Mouse (Mus musculus) retina, embryonic 14.5 days (tissue): ENCODE results near the gene Fem1a.
A peak's percentile ranks its signal among the peaks of the same experiment; 100 is the strongest.

Experiments used
- DNase-seq: peaks from one replicate; pipeline ENCODE4 v3.0.0-alpha.2; 2015; ENCODE audit warnings: low spot score

Fem1a gene

GRCm38 (mm10) chr17:56279481-56280155 is 23.0 kb downstream of the Fem1a start:
- no peak for DNase-seq

- DNase-seq = no peak
Observed at GRCm38 (mm10) chr17:56281193-56281592, 24.6 kb downstream of the Fem1a start.

DNA sequence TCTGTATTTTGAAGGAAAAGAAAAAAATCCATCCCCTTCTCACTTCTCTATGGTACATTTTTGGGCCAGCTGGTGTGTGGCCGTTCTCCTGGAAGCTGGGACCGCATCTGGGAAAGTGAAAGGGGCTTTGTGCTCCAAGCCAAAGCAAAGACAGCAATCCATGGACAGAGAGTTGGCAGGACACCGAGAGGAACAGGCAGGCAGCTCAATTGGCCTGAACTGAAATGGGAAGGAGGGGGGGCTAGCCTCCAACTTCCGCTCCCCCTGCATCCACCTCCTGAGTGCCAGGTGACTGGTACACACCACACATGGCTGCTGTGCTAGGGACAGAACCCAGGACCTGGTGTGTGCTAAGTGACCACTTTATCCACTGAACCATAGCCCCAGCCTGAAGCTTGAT is 26.2 kb downstream of the Fem1a start:
- DNase-seq = no peak

- DNase-seq = no peak
Observed at GRCm38 (mm10) chr17:56283316-56283715, 26.7 kb downstream of the Fem1a start.

DNA sequence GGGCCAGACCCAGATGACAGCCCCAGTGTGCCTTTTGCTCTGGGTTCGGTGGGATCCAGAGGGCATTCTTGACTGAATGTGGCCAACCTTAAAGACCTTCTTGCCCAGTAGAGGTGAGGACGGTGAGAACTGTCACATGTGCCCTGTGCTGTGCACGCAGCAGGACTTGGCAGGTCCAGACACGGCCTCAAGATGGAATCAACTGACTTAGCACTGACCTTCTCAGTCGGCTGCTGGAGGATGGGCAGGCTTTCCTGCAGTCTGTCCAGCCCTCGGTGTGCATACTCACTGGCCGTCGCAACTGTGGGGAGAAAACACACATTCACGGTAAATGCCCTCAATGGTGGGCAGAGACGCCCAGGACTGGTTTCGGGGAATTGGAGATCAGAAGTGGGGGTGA is 29.4 kb downstream of the Fem1a start:
- no peak for DNase-seq

- no peak for DNase-seq
Observed at GRCm38 (mm10) chr17:56287830-56288229, 31.2 kb downstream of the Fem1a start.

DNA sequence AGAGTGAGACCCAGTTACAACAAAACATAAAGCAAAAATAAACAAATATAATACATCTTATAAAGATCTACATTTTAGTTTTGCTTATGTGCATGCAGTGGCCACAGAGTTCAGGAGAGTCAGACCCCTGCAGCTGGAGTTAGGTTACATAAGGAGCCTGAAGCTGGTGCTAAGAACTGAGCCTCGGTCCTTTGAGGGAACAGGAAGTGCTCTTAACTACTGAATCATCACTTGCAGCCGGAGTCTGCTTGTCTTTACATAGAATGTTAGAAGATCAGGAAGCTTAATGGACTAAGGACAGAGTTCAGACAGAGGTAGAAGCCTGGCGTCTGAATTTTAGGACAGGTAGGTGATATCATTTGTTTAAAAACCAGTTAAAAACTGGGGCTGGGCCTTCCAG is 32.3 kb downstream of the Fem1a start:
- no peak for DNase-seq

DNA sequence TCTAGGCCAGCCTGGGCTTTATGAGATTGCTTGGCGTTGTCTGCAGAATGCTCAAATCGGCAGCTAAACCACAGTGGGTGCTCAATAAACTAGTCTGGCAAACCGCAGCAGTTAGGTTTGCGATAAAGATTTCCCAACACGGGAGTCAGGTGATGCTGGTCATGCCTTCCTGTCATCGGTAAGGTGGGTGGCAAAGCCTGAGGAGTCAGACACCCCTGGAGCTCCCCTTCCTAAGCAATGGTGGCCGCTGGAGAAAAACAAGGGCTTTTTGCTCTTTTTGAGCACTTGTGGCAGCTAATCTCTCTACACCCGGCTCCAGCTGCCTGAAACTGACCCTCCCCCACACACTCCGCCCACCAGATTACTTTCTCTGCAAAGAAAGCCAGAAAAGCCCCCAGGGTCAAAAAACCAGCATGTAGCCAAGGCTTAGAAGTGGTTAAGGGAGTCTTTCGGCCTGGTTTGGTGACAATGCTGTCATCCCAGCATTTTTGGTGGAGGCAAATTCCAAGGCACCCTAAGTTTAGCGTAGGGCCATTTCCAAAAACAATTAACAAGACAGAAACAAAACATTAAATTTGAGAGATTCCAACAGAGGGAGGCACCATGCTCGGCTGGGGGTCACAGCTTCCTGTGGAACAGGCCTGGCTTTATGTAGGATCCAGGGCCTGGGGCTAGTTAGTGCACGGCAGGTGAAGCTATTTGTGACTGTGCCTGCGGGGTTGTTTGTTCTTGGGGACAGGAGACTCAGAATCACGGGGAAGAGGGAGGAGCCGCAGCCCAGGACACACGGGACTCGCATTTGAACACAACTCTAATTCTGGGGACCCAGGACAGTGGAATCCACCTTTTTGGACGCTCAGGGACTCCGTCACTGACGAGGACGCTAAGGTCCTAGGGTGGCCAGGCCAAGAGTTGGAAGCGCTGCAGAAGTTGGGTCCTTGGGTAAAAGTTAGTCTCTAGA is 33.0 kb downstream of the Fem1a start:
- DNase-seq = peak; percentile 43

DNA sequence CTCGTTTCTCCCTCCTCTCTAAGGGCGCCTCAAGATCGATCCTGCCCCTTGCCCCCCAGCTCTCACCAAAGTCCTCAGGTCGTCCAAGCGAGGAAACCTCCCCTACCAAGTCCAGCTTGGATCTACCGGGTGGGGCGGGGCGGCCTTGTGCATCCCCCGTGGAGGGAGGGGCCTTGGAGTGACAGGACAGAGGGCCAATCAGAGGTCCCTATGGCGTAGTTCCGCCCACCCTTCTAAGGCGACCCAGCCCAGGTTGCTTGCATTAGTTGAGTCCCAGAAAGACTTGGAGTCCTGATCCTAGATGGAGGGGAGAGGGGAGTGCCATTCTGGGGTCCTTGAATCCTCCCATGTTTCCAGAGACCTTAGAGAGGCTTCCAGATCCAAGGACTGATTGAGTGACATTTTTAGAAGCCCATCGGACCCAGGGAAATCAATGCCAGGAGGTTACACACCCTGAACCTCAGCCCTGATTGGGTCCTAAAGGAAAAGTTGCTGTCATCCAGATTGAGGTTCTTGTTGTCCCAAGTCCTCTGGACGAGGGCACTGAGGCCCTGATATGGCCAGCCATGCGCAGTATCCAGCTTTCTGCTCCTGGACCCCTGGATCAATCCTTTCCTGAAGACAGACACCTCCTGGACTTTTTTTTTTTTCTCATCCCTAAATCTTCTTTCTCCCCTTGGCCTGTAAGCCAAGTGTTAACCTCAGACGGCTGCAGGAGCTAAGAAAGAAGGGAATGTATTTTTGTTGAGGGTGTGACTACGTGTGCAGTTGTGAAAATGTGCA is 34.0 kb downstream of the Fem1a start:
- DNase-seq = peak; percentile 91

DNA sequence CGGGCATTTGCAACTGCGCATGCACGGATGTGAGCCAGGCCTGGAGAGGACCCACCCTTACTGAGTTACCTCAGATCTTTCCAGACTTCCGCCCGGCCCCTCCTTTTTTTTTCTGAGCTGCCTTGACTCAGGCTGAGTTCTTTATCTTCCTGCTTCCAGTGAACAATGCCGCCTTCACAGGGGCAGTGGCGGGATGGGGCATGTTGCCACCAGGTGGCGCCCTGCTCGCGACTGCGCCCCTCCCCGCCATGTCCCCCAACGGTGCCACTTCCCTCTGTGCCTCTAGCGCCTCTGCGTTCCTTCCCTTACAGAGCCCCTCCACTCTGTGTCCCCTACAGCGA is 34.5 kb downstream of the Fem1a start:
- DNase-seq = peak; percentile 92

DNA sequence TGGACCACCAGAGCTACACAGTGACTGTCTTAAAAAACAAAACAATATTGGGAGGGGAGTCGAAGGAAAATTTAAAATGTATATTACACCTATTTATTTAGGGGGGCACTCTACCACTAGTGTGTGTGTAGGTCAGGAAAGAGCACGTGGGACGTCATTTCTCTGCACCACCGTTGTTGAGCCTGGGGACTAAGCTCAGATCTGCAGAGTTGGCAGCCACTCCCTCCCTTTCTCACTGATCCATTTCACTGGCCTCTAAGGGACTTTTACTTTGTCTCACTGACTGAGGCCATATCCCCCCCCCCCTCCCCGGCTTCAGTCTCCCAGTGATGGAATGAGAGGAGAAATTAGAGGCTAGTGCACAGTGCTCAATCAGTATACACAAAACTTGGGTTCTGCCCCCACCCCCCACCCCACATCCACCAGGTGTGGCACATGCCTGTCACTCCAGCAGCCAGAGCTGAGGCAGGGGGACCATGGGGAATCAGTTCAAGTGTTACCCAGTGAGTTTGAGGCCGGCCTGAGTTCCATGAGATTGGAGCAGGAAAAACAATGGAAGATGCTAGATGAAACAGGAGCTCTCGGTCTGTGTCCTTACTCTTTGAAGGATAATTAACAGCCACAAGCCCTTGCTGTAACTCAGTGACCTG is 35.3 kb downstream of the Fem1a start:
- no peak for DNase-seq

GRCm38 (mm10) chr17:56292531-56293222 is 36.1 kb downstream of the Fem1a start, which contains the start of gene Plin3:
Plin3 (minus strand) TSS chr17:56292873.
- no peak for DNase-seq

GRCm38 (mm10) chr17:56293291-56293690 is 36.7 kb downstream of the Fem1a start:
- DNase-seq = no peak

DNA sequence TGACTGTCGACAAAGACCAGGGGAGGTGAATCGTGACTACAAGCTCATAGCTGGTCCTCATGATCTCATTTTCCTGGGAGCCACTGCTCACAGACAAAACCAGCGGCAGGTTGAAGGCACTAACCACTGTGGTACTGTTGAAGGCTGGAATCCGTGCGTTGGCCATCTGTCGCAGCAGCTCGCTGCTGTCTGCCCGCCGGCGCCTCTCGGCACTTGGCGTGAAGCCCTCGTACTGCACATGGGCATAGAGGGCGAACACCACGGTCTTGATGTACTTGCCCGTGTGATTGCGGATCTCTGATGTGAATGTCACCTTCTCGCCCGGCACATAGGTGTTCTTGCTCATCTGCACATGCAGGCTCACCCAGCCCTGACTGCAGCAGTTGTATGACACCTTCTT is 37.6 kb downstream of the Fem1a start:
- DNase-seq = no peak

- DNase-seq = no peak
Observed at GRCm38 (mm10) chr17:56296201-56296600, 39.6 kb downstream of the Fem1a start.

- no peak for DNase-seq
Observed at GRCm38 (mm10) chr17:56298238-56298637, 41.6 kb downstream of the Fem1a start.

GRCm38 (mm10) chr17:56300186-56300585 is 43.6 kb downstream of the Fem1a start, which contains the start of gene Arrdc5:
Arrdc5 (minus strand) TSS chr17:56300286.
- DNase-seq = no peak

GRCm38 (mm10) chr17:56302363-56302996 is 45.9 kb downstream of the Fem1a start:
- DNase-seq = peak; percentile 73

GRCm38 (mm10) chr17:56303160-56303846 is 46.7 kb downstream of the Fem1a start, which contains the start of gene Uhrf1:
Uhrf1 (plus strand) TSS chr17:56303321.
- peak; percentile 89 for DNase-seq
